Mouse (Mus musculus): ENCODE measurements around the gene Fkbp5. TPM values are rescaled to one million over a fixed set of nuclear protein-coding genes. Genes with fewer than 3 reads are reported as not detected.
"Not testable (repeated sequence)": the region's sequence is repeated elsewhere in the genome, so short reads cannot be mapped to it uniquely, and the experiment has no call there.

Gene Fkbp5
- 100 to 1,000 TPM in 1 of 2 experiments, 10 to 100 TPM in 1; 52.5 to 126 TPM for total RNA-seq (2021)
- long read RNA-seq, experiment 1, transcript Fkbp5-201 (11 exons, 3,543 nt): major isoform, 73 of 102 reads
- long read RNA-seq, experiment 1, partial matches to known transcripts: 5 of 102 reads
- long read RNA-seq, experiment 1, other reads (novel, unspliced or antisense): 24 of 102 reads
- long read RNA-seq, experiment 2, transcript Fkbp5-201 (11 exons, 3,543 nt): major isoform, 13 of 26 reads
- long read RNA-seq, experiment 2, partial matches to known transcripts: 2 of 26 reads
- long read RNA-seq, experiment 2, other reads (novel, unspliced or antisense): 11 of 26 reads

- peak; percentile 63 for DNase-seq
Observed at GRCm38 (mm10) chr17:28517441-28517955, at the start of gene Fkbp5. TSS of gene Fkbp5 (minus strand) at chr17:28517527.

DNA sequence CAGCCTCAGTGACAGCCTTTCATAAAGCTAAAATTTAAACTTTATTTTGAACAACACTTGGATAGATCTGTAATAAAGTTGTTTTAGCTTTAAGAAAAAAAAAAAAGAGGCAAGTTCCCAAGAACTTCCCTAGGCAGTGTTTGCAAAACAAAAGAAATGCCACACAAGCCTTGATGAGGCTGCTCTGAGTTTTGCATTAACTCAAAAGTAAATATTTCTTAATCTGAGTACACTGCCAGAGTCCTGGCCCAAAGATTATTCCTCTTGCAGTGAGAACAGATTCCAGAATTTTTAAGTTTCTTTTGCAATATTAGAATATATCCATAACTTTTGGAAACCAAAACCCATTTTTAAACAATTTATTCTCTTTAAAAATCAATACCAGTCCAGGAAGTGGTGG lies 47.9 kb upstream of the Fkbp5 start:
- DNase-seq: no peak

GRCm38 (mm10) chr17:28561613-28562012 lies 44.3 kb upstream of the Fkbp5 start:
- no peak for DNase-seq

DNA sequence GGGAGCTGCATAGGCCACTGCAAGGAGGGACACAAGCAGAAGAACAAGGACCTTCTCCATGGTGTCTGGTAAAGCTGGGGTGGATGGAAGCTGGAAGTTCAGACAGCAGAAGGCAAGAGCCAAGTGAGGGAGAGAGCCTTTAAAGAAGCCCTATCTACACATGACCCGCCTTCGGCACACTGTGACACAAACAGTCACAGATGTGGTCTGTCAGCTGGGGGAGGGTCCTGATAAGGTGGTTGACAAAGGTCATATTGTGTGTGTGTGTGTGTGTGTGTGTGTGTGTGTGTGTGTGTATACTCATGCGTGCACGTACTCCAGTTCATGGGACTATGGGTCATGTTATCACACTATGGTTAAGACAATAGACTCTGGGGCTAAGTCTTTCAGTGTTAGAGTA lies 43.3 kb upstream of the Fkbp5 start, which contains the start of gene Clps:
TSS of gene Clps (minus strand) at position 169 of the 400 bp plus-strand sequence.
- no peak for DNase-seq

DNA sequence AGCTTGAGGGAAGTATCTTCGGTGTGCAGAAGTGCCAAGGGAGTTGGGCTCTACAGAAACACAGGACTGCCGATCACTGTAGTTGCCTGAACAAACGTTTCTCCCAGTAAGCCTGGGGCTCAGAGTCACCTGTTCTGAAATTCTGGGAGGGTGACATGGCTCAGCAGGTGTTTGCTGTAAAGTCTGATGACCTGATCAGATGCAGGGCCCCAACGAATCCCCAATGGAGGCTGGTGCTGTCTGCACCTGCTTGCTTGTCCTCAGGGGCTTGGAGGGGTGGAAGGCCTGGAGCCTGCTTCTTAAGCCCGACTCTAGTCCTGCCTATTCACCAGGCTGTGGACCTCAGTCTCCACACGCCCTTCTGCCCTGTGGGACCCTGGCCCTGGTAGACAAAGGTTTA lies 40.4 kb upstream of the Fkbp5 start:
- no peak for DNase-seq

GRCm38 (mm10) chr17:28556635-28557396 lies 39.5 kb upstream of the Fkbp5 start:
- no peak for DNase-seq

GRCm38 (mm10) chr17:28554021-28554420 lies 36.7 kb upstream of the Fkbp5 start:
- DNase-seq: not testable (repeated sequence)

GRCm38 (mm10) chr17:28553040-28553793 lies 35.9 kb upstream of the Fkbp5 start:
- peak; percentile 69 to 77 for DNase-seq

DNA sequence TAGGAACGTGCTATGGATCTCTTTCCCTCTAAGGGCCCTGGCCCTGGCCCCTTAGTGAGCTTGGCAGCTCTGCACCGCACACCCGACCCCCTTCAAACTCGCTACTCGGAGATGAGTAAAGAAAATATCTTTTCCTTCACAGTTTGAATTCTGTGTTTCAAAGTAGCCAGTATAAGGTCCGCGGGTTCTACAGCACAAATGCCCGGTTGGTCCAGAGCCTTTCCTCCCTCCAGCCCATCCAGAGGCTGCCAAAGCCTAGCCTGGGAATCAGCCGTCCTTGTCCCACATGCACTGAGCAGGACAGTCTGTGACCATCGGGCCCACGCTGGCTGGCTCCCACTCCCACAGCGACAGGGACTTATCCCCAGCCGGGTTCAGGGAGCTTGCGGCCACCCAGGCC lies 31.8 kb upstream of the Fkbp5 start, which contains the start of gene Clpsl2:
TSS of gene Clpsl2 (plus strand) at position 301 of the 400 bp plus-strand sequence.
- DNase-seq: no peak

DNA sequence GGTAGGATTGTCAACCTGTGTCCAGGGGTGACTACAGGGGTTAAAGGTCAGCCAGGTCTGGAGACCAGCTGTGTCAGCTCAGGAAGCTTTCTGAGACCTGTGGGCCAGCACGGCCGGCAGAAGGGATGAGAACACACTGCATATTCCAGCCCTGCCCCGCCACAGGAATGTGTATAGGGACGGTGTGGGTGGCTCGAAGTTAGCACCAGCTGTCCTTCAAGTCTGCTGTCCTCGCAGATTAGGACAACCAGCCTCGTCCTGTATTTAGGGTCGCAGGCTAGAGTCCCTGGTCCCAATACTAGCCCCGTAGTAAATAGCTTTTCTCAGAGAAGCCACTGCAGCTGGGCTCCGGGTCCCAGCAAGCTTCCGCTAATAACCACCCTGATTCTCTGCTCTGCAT lies 31.2 kb upstream of the Fkbp5 start:
- DNase-seq: no peak

DNA sequence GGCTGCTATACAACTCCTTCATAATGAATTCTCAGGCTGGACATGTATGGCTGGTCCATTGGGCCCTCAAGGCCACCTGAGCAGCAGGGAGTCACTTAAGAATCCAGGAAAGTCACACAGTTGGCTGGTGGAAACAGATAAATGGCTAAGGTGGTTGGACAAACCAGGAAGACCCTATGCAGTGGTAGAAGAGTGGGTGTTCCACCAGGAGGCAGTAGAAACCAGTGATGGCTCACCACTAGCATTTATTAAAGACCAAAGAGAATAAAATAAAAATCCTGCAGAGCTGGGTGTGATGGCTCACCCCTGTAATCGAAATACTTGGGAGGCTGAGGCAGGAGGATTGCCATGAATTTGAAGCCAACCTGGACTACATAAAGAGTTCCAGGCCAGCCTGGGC lies 29.6 kb upstream of the Fkbp5 start:
- DNase-seq: peak; percentile 23 to 48

GRCm38 (mm10) chr17:28537881-28538280 lies 20.6 kb upstream of the Fkbp5 start:
- DNase-seq: no peak

DNA sequence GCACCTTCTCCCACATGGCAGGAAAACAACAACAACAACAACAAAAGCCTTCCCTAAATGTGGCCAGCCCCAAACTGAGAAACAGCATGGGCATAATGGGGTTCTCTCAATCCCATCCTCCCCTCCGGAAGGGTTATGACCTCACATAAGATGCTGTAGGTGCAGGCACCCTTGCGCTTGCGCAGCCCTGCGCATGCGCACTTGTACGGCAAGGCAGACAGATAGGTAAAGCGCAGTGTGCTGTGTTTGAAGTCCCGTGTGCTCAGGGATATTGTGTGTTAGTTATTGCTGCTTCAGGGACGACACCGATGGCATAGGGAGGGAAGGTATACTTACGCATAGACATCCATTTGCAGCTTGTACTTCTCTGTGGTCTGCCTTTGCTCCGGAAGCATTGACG lies 16.0 kb upstream of the Fkbp5 start:
- DNase-seq: no peak

DNA sequence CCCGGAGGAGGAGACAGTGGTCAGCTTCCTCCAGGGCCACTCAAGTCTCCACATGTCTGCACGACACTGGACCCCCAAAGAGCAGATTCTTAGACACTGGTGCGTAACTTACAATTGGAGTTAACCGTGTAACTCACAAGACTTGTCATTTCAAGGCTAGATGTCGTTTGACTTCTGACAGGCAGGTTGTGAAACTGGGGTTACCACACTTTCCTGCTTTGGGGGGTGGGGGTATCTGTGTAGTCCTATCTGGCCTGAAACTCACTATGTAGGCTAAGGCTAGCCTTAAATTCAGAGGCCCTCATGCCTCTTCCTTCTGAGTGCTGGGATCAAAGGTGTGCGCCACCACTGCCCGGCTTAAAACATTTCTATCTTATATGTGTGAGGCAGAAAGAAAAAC lies 15.2 kb upstream of the Fkbp5 start:
- DNase-seq: no peak

DNA sequence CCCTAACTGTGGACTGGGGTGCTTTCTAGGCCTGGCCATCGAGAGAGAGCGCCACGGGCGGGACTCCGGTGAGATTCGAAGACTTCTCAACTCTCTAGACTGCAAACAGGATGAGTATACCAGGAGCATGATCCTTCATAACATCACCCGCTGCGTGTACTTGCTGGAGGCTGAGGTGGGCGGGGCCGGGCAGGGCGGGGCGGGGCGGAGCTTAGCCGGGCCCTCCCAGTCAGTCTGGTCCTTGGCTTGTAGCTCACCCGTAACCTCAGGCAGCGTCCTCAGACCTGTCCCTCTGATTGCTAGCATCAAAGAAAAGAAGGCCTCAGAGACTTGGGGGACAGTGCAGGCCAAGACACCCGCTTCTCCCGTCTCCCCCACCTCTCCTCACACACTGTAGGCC lies 14.6 kb upstream of the Fkbp5 start:
- DNase-seq: no peak

DNA sequence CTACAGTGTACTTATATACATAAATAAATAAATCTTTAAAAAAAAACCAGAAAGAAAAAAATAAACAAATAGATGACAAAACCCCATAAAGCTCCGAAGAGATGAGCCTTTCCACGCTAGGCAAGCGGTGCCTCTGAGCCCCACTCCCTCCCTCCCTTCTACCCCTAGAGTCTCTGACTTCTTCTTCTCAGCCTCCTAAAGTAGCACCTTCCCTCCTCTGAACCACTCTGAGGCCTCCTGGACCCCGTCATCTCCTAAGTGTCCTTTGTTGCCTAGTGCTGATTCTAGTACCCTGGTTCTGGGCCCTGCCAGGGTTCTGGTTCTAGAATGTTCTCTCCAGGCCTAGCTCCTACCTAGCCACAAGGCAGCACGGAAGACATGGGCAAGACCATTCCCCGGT lies 13.2 kb upstream of the Fkbp5 start, which contains the start of gene Armc12:
TSS of gene Armc12 (plus strand) at position 301 of the 400 bp plus-strand sequence.
- no peak for DNase-seq

- DNase-seq: no peak
Observed at GRCm38 (mm10) chr17:28529116-28529515, 11.8 kb upstream of the Fkbp5 start.

DNA sequence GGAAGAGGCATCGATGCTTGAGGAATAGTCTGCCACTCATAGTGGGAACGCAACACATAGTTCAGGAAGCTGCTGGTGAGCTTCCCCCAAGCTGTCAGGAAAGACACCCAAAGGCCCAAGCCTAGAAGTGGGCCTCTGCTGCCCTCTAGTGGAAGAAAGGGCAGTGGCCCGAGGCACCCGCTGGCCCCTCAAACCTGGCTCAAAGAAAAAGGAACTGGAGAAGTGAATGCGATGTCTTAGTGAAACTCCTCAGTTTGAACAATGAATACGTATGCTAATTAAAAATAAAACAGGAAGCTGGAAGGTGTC lies 10.7 kb upstream of the Fkbp5 start:
- DNase-seq: peak; percentile 86 to 90

GRCm38 (mm10) chr17:28527184-28528042 lies 10.1 kb upstream of the Fkbp5 start:
- DNase-seq: peak; percentile 79 to 83

- no peak for DNase-seq
Observed at GRCm38 (mm10) chr17:28524831-28525430, 7.6 kb upstream of the Fkbp5 start.

All from adrenal gland, postnatal 36 days (tissue).